In the genomic region with DNA sequence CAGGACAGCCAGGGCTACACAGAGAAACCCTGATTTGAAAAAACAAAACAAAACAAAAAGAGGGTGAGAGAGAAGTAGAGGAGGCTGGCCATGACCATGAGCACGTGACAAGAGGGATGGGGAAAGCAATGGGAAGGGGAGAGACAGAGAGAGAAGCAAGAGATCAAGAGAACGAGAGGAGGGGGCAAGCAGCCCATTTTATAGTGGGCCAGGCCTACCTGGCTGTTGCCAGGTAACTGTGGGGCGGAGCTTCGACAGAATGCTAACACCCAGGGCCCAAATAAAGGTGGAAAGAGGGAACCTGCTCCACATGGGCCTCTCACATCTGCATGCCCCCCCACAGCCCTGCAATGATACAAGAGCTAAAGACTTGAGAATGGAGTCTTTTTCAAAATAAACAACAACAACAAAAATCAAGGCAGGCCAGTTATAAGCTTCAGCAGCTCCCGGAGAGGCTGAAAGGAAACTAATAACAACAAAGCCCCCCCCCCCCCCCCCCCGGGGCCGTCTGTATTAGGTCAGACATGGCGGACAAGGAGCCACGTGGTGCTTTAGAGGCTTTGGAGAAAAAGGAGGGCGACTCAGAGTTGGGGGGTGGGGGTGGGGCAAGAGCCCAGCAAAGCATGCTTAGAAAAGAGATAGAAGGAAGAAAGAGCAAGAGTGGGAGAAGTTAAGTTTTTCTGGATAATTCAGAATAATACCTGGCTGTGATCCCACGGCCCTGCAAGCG, we compare ENCODE assay signal across 12 mouse cellular contexts. TPM values are rescaled to one million over a fixed set of nuclear protein-coding genes. Genes with fewer than 3 reads are reported as not detected.
DNase-seq lines count a peak whose midpoint lies in the region; ATAC-seq lines count a peak whose summit lies in the region.
"Had no signal": no experiment of that assay in that cellular context is flagged by ENCODE, and none has a peak within 500 bp of the region (broad histone marks: within the 10 kb centered on the region; RNA-seq: fewer than 3 reads in every experiment).

No protein-coding gene starts in this region.

- H3K9ac ChIP-seq in embryonic facial prominence, embryonic 14.5 days (ENCODE audit: low read depth, low read length) = no peak overlapping the region
- H3K9ac ChIP-seq in stomach, embryonic 14.5 days (replicated peaks; ENCODE audit: low read depth, low read length) = no peak overlapping the region
- H3K9ac ChIP-seq: liver, embryonic 12.5 days had no signal

- 35% methylated on average over 12 of the region's 12 CpGs for WGBS in heart, embryonic 10.5 days
- 35% methylated on average over 10 of the region's 12 CpGs for whole genome bisulfite sequencing in embryonic facial prominence, embryonic 14.5 days
- 34% methylated on average over 12 of the region's 12 CpGs for WGBS in limb, embryonic 10.5 days
- WGBS in stomach, embryonic 14.5 days = 38% methylated on average over 10 of the region's 12 CpGs

- H3K9me3 ChIP-seq in heart, embryonic 10.5 days = no peaks in the 10 kb centered on the region
- no peaks in the 10 kb centered on the region for H3K9me3 ChIP-seq in embryonic facial prominence, embryonic 14.5 days (ENCODE audit: control insufficient read depth, low read length)
- H3K9me3 ChIP-seq in limb, embryonic 10.5 days (replicated peaks) = no peaks in the 10 kb centered on the region
- H3K9me3 ChIP-seq in stomach, embryonic 14.5 days (ENCODE audit: control insufficient read depth, low read depth, low read length) = no peaks in the 10 kb centered on the region
- H3K9me3 ChIP-seq: liver, embryonic 12.5 days had no signal

- H3K4me3 ChIP-seq in heart, embryonic 10.5 days = no peak overlapping the region
- no peak overlapping the region for H3K4me3 ChIP-seq in embryonic facial prominence, embryonic 14.5 days (ENCODE audit: low read depth, low read length)
- H3K4me3 ChIP-seq in limb, embryonic 10.5 days = no peak overlapping the region
- no peak overlapping the region for H3K4me3 ChIP-seq in stomach, embryonic 14.5 days (ENCODE audit: low read depth, low read length)
- H3K4me3 ChIP-seq: liver, embryonic 12.5 days had no signal

- H3K4me2 ChIP-seq in embryonic facial prominence, embryonic 14.5 days (ENCODE audit: low read depth, low read length) = peak overlapping the region; percentile 34
- H3K4me2 ChIP-seq in stomach, embryonic 14.5 days (replicated peaks; ENCODE audit: low read depth, low read length) = 0 out of 2 replicates have a peak overlapping the region, but pooled peaks have one; percentile 1
- H3K4me2 ChIP-seq: liver, embryonic 12.5 days had no signal

- peak overlapping the region; percentile 94 for H3K27ac ChIP-seq in heart, embryonic 10.5 days
- H3K27ac ChIP-seq in embryonic facial prominence, embryonic 14.5 days (replicated peaks; ENCODE audit: low read depth, low read length) = peak overlapping the region; percentile 88; the same call in 1 of the 2 replicates
- H3K27ac ChIP-seq in limb, embryonic 10.5 days = peak overlapping the region; percentile 74
- H3K27ac ChIP-seq in stomach, embryonic 14.5 days (ENCODE audit: low read length) = no peak overlapping the region
- H3K27ac ChIP-seq: kidney, postnatal 0 days; liver, embryonic 12.5 days had no signal

- no peaks in the 10 kb centered on the region for H3K36me3 ChIP-seq in heart, embryonic 10.5 days
- H3K36me3 ChIP-seq in embryonic facial prominence, embryonic 14.5 days (ENCODE audit: control insufficient read depth, insufficient read depth, low read length) = no peaks in the 10 kb centered on the region
- no peaks in the 10 kb centered on the region for H3K36me3 ChIP-seq in limb, embryonic 10.5 days
- H3K36me3 ChIP-seq in stomach, embryonic 14.5 days (ENCODE audit: control insufficient read depth, insufficient read depth, low read length) = no peaks in the 10 kb centered on the region
- H3K36me3 ChIP-seq: liver, embryonic 12.5 days had no signal

- H3K4me1 ChIP-seq in heart, embryonic 10.5 days = peaks cover 74% of the 10 kb centered on the region
- H3K4me1 ChIP-seq in embryonic facial prominence, embryonic 14.5 days (ENCODE audit: control insufficient read depth, insufficient read depth, low read length) = peaks cover 45% of the 10 kb centered on the region
- H3K4me1 ChIP-seq in limb, embryonic 10.5 days = peaks cover 79% of the 10 kb centered on the region
- H3K4me1 ChIP-seq in stomach, embryonic 14.5 days (ENCODE audit: control insufficient read depth, insufficient read depth, low read length) = peaks cover 27% of the 10 kb centered on the region

- no peaks in the 10 kb centered on the region for H3K27me3 ChIP-seq in heart, embryonic 10.5 days (ENCODE audit: insufficient read depth, poor library complexity, severe bottlenecking)
- no peaks in the 10 kb centered on the region for H3K27me3 ChIP-seq in embryonic facial prominence, embryonic 14.5 days (replicated peaks; ENCODE audit: control insufficient read depth, insufficient read depth, low read length)
- peaks cover 19% of the 10 kb centered on the region for H3K27me3 ChIP-seq in limb, embryonic 10.5 days (ENCODE audit: low read depth, poor library complexity, severe bottlenecking)
- H3K27me3 ChIP-seq in stomach, embryonic 14.5 days (ENCODE audit: control insufficient read depth, insufficient read depth, low read length) = no peaks in the 10 kb centered on the region

- no peak for DNase-seq in heart, embryonic 10.5 days (ENCODE audit: low spot score)
- DNase-seq in heart, adult 8-10 months (ENCODE audit: low spot score) = no peak
- no peak for DNase-seq in embryonic facial prominence, embryonic 14.5 days (ENCODE audit: low spot score)
- no peak for DNase-seq in limb, embryonic 10.5 days (ENCODE audit: low spot score)
- DNase-seq in layer of hippocampus, adult 9-10 months (ENCODE audit: low spot score) = no peak
- DNase-seq in right cerebral cortex, adult 18-20 months = no peak
- DNase-seq in right cerebral cortex, postnatal 14 days = no peak
- DNase-seq: adrenal gland, postnatal 10 days had no signal

- ATAC-seq in embryonic facial prominence, embryonic 14.5 days (ENCODE audit: low read depth) = no peak
- ATAC-seq in stomach, embryonic 14.5 days (ENCODE audit: insufficient number of reproducible peaks, insufficient read depth, low FRiP score, low read depth) = no peak
- ATAC-seq: liver, embryonic 12.5 days had no signal

RNA-seq across cellular contexts. Expression of gene Tuba1a, which starts 36.4 kb away (rescaled TPM):
- polyA plus RNA-seq in heart, embryonic 10.5 days (2016; fragmentation: Nextera tagmentation; extraction: Ambion mirVana) = 1,319 and 1,394 TPM in 2 replicates
- 10 to 100 TPM; 37.4 to 83.6 (median 67.3) TPM for total RNA-seq in heart, adult 8-10 months (2022)
- polyA plus RNA-seq in embryonic facial prominence, embryonic 14.5 days (2014; fragmentation: Nextera tagmentation; extraction: Ambion mirVana) = 1,836 and 1,958 TPM in 2 replicates
- polyA plus RNA-seq in limb, embryonic 10.5 days (2016; fragmentation: Nextera tagmentation; extraction: Ambion mirVana) = 1,294 and 1,475 TPM in 2 replicates
- 1,231 and 1,258 TPM in 2 replicates for polyA plus RNA-seq in stomach, embryonic 14.5 days (2014; fragmentation: Nextera tagmentation; extraction: Ambion mirVana)

RNA-seq across cellular contexts. Expression of gene Gm49450, which starts 36.5 kb away (rescaled TPM):
- not detected in 2 replicates for polyA plus RNA-seq in heart, embryonic 10.5 days (2016; fragmentation: Nextera tagmentation; extraction: Ambion mirVana)
- not detected for total RNA-seq in heart, adult 8-10 months (2022)
- not detected in 2 replicates for polyA plus RNA-seq in embryonic facial prominence, embryonic 14.5 days (2014; fragmentation: Nextera tagmentation; extraction: Ambion mirVana)
- polyA plus RNA-seq in limb, embryonic 10.5 days (2016; fragmentation: Nextera tagmentation; extraction: Ambion mirVana) = not detected in 2 replicates
- not detected in 2 replicates for polyA plus RNA-seq in stomach, embryonic 14.5 days (2014; fragmentation: Nextera tagmentation; extraction: Ambion mirVana)
- total RNA-seq: adrenal gland, postnatal 10 days; gastrocnemius, postnatal 4 days had no signal
- polyA plus RNA-seq: kidney, postnatal 0 days; liver, embryonic 12.5 days had no signal

RNA-seq across cellular contexts. Expression of gene Tuba1c, which starts 39.8 kb away (rescaled TPM):
- 172 and 183 TPM in 2 replicates for polyA plus RNA-seq in heart, embryonic 10.5 days (2016; fragmentation: Nextera tagmentation; extraction: Ambion mirVana)
- total RNA-seq in heart, adult 8-10 months (2022) = 10 to 100 TPM; 32.2 to 40.4 (median 33.3) TPM
- polyA plus RNA-seq in embryonic facial prominence, embryonic 14.5 days (2014; fragmentation: Nextera tagmentation; extraction: Ambion mirVana) = 133 and 149 TPM in 2 replicates
- polyA plus RNA-seq in limb, embryonic 10.5 days (2016; fragmentation: Nextera tagmentation; extraction: Ambion mirVana) = 133 and 138 TPM in 2 replicates
- 191 and 203 TPM in 2 replicates for polyA plus RNA-seq in stomach, embryonic 14.5 days (2014; fragmentation: Nextera tagmentation; extraction: Ambion mirVana)

RNA-seq across cellular contexts. Expression of gene Tuba1b, which starts 55.5 kb away (rescaled TPM):
- polyA plus RNA-seq in heart, embryonic 10.5 days (2016; fragmentation: Nextera tagmentation; extraction: Ambion mirVana) = 1,935 and 2,007 TPM in 2 replicates
- total RNA-seq in heart, adult 8-10 months (2022) = 100 to 1,000 TPM; 106 to 156 (median 115) TPM
- polyA plus RNA-seq in embryonic facial prominence, embryonic 14.5 days (2014; fragmentation: Nextera tagmentation; extraction: Ambion mirVana) = 1,523 and 1,643 TPM in 2 replicates
- polyA plus RNA-seq in limb, embryonic 10.5 days (2016; fragmentation: Nextera tagmentation; extraction: Ambion mirVana) = 2,301 and 2,452 TPM in 2 replicates
- 1,548 and 1,685 TPM in 2 replicates for polyA plus RNA-seq in stomach, embryonic 14.5 days (2014; fragmentation: Nextera tagmentation; extraction: Ambion mirVana)
